Mouse (Mus musculus) left cerebral cortex, adult 9 months (tissue): ENCODE results near the gene Ntmt1.

Experiments used
- DNase-seq, 2 experiments: peaks; one replicate each; pipeline ENCODE4 v3.0.0; 2022; ENCODE audit warnings: low spot score in 2 of 2

Ntmt1 gene

DNA sequence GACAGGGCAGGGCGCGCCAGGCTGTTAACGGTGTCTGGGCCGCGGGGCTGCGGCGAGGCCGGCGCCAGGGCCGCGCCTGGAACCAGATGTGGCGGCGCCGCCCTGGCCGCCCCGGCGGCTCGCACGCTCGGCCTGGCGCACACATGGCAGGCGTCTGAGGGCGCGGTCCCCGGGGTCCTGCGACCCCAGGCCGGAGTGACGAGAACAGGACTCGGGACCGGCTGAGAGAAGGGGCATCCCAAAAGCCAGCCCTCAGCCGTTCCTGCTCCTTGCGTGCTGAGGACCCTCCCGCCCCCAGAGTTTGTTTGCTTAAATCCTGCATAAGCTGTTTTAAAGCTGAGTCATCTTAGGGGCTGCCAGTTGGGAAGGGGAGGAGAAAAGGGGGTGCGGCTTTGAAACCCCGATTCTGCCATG is 57.3 kb downstream of the Ntmt1 start:
- DNase-seq, result no peak

DNA sequence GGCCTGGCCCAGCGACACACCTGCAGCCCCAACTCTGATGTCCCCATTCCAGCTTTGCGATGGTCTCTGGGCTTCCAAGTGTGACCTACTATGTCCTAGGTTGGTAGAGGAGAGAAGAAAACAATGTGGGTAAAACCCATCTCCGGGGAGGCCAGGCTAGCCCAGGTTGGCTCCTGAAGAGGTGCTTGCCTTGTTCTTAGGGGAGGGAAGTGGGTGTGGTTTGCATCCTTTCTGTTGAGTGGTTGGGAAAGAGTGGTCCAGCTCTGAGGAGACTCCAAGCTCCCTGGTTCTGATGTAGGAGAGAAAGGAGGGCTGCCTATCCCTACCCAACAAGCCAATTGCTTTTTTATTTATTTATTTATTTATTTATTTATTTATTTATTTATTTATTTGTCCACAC is 57.8 kb downstream of the Ntmt1 start:
- DNase-seq, result no peak

- peak in 1 of 2 experiments; percentile 40 for DNase-seq
Measured at GRCm38 (mm10) chr2:30870863-30871262, 63.2 kb downstream of the Ntmt1 start.
